Mouse (Mus musculus): ENCODE data around the gene Vsx2.

GRCm38 (mm10) chr12:84578440-84578770 lies 8.8 kb downstream of the Vsx2 start:
- TF ChIP-seq CHD2 (IDR thresholded peaks at IDR 0.05; ENCODE audit: low read length) = no peak
- TF ChIP-seq RAD21 (IDR thresholded peaks at IDR 0.05; ENCODE audit: low read depth, low read length) = no peak
- no peak for TF ChIP-seq USF2 (conservative IDR thresholded peaks at IDR 0.05; ENCODE audit: low read depth, low read length)
- TF ChIP-seq MYC (IDR thresholded peaks at IDR 0.05; ENCODE audit: low read depth, low read length) = no peak
- no peak for TF ChIP-seq MAFK (IDR thresholded peaks at IDR 0.05; ENCODE audit: insufficient replicate concordance, low read length)
- TF ChIP-seq SIN3A (IDR thresholded peaks at IDR 0.05; ENCODE audit: low read length) = no peak
- TF ChIP-seq POLR2A (IDR thresholded peaks at IDR 0.05; ENCODE audit: low read depth, low read length) = no peak
- no peak for TF ChIP-seq ZMIZ1 (IDR thresholded peaks at IDR 0.05; ENCODE audit: low read depth, low read length)
- no peak for TF ChIP-seq CTCF (conservative IDR thresholded peaks at IDR 0.05 in 1 of 2, IDR thresholded peaks at IDR 0.05 in 1 of 2; ENCODE audit: low read depth in 2 of 2, low read length in 2 of 2)
- no peak for TF ChIP-seq HCFC1 (IDR thresholded peaks at IDR 0.05; ENCODE audit: low read depth, low read length)
- TF ChIP-seq TBP (conservative IDR thresholded peaks at IDR 0.05; ENCODE audit: low read depth, low read length) = no peak
- TF ChIP-seq USF1 (IDR thresholded peaks at IDR 0.05; ENCODE audit: low read depth, low read length) = no peak
